ENCODE assay signal across 13 mouse cellular contexts in genomic region chr13:30748321-30748720, GRCm38 (mm10). TPM values are rescaled to one million over a fixed set of nuclear protein-coding genes. Genes with fewer than 3 reads are reported as not detected.
DNase-seq lines count a peak whose midpoint lies in the region; ATAC-seq and TF ChIP-seq lines count a peak whose summit lies in the region.
"Had no signal": no experiment of that assay in that cellular context is flagged by ENCODE, and none has a peak within 500 bp of the region (broad histone marks: within the 10 kb centered on the region; RNA-seq: fewer than 3 reads in every experiment).

No protein-coding gene starts in this region.

- TF ChIP-seq EP300 in CH12.LX (IDR thresholded peaks at IDR 0.05; ENCODE audit: low read length) = no peak

- DNase-seq in hindbrain, embryonic 10.5 days (ENCODE audit: low spot score) = no peak
- no peak for DNase-seq in hindbrain, postnatal 0 days (ENCODE audit: low spot score)
- no peak for DNase-seq in midbrain, embryonic 11.5 days (ENCODE audit: low spot score, missing footprints)
- no peak for DNase-seq in CH12.LX (ENCODE audit: extremely low read depth)
- peak; percentile 89 for DNase-seq in induced T-regulatory cell, adult 2 months (ENCODE audit: low read depth)
- DNase-seq in MN1 (ENCODE audit: low spot score) = no peak
- DNase-seq: cerebellum, adult 11 months had no signal

- H3K4me3 ChIP-seq in hindbrain, embryonic 10.5 days = peak overlapping the region; percentile 57; the same call in 1 of the 2 replicates
- H3K4me3 ChIP-seq in hindbrain, postnatal 0 days (ENCODE audit: low read length) = no peak overlapping the region
- no peak overlapping the region for H3K4me3 ChIP-seq in midbrain, embryonic 12.5 days
- H3K4me3 ChIP-seq in midbrain, embryonic 11.5 days (ENCODE audit: low read depth, low read length) = no peak overlapping the region
- H3K4me3 ChIP-seq in CH12.LX (replicated peaks in 1 of 3; ENCODE audit: low read depth in 2 of 3, low read length in 2 of 3, poor library complexity in 1 of 3) = peak overlapping the region; percentile 87 to 98 (median 90)

- no peak overlapping the region for H3K27ac ChIP-seq in hindbrain, embryonic 10.5 days
- H3K27ac ChIP-seq in hindbrain, postnatal 0 days = no peak overlapping the region
- no peak overlapping the region for H3K27ac ChIP-seq in midbrain, embryonic 12.5 days (replicated peaks)
- H3K27ac ChIP-seq in midbrain, embryonic 11.5 days (ENCODE audit: low read depth, low read length) = no peak overlapping the region
- H3K27ac ChIP-seq in CH12.LX (ENCODE audit: insufficient read depth, low read depth) = peak overlapping the region; percentile 57; the same call in 1 of the 2 replicates
- H3K27ac ChIP-seq: embryonic facial prominence, embryonic 12.5 days; heart, adult 2 months; liver, embryonic 12.5 days had no signal

- in situ Hi-C loops in CH12.LX (cut with MboI; ENCODE audit: low pct_ligation_motif_present, low pct_unique_long_range_greater_than_20kb, low sequenced_read_pairs) = no loop called here

- H3K9me3 ChIP-seq in hindbrain, embryonic 10.5 days = no peaks in the 10 kb centered on the region
- no peaks in the 10 kb centered on the region for H3K9me3 ChIP-seq in hindbrain, postnatal 0 days (ENCODE audit: low read length)
- H3K9me3 ChIP-seq in midbrain, embryonic 12.5 days = no peaks in the 10 kb centered on the region
- H3K9me3 ChIP-seq in midbrain, embryonic 11.5 days (ENCODE audit: control insufficient read depth, low read length) = no peaks in the 10 kb centered on the region
- no peaks in the 10 kb centered on the region for H3K9me3 ChIP-seq in CH12.LX (replicated peaks; ENCODE audit: low read length)
- H3K9me3 ChIP-seq: embryonic facial prominence, embryonic 12.5 days; liver, embryonic 12.5 days had no signal

- H3K36me3 ChIP-seq in hindbrain, embryonic 10.5 days = no peaks in the 10 kb centered on the region
- H3K36me3 ChIP-seq in hindbrain, postnatal 0 days (ENCODE audit: insufficient read depth, low read length) = no peaks in the 10 kb centered on the region
- H3K36me3 ChIP-seq in midbrain, embryonic 12.5 days = no peaks in the 10 kb centered on the region
- H3K36me3 ChIP-seq in midbrain, embryonic 11.5 days (ENCODE audit: control insufficient read depth, insufficient read depth, low read length) = no peaks in the 10 kb centered on the region
- H3K36me3 ChIP-seq in CH12.LX (replicated peaks in 1 of 2; ENCODE audit: control insufficient read depth in 1 of 2, insufficient read depth in 1 of 2, low read length in 1 of 2) = peaks cover 23 to 29% of the 10 kb centered on the region in 2 experiments
- H3K36me3 ChIP-seq: embryonic facial prominence, embryonic 12.5 days; liver, embryonic 12.5 days had no signal

- H3K4me1 ChIP-seq in hindbrain, embryonic 10.5 days (replicated peaks) = peaks cover 28% of the 10 kb centered on the region
- H3K4me1 ChIP-seq in hindbrain, postnatal 0 days (ENCODE audit: insufficient read depth, low read length) = peaks cover 18% of the 10 kb centered on the region
- H3K4me1 ChIP-seq in midbrain, embryonic 12.5 days = peaks cover 25% of the 10 kb centered on the region
- peaks cover 5% of the 10 kb centered on the region; the same call in 1 of the 2 replicates for H3K4me1 ChIP-seq in midbrain, embryonic 11.5 days (ENCODE audit: control insufficient read depth, insufficient read depth, low read length)
- H3K4me1 ChIP-seq in CH12.LX (ENCODE audit: control insufficient read depth in 1 of 2, insufficient read depth in 2 of 2) = peaks cover 9 to 41% of the 10 kb centered on the region in 2 experiments

- TF ChIP-seq RAD21 in CH12.LX (IDR thresholded peaks at IDR 0.05; ENCODE audit: low read depth, low read length) = no peak

- peaks cover 80% of the 10 kb centered on the region for H3K27me3 ChIP-seq in hindbrain, embryonic 10.5 days (ENCODE audit: insufficient read depth, poor library complexity, severe bottlenecking)
- peaks cover 51% of the 10 kb centered on the region for H3K27me3 ChIP-seq in hindbrain, postnatal 0 days (ENCODE audit: insufficient read depth, low read length)
- H3K27me3 ChIP-seq in midbrain, embryonic 12.5 days = peaks cover 65% of the 10 kb centered on the region
- peaks cover 42% of the 10 kb centered on the region for H3K27me3 ChIP-seq in midbrain, embryonic 11.5 days (ENCODE audit: control insufficient read depth, insufficient read depth, low read length)
- no peaks in the 10 kb centered on the region for H3K27me3 ChIP-seq in CH12.LX (replicated peaks)

- H3K79me2 ChIP-seq in CH12.LX (replicated peaks; ENCODE audit: control insufficient read depth, extremely low read depth, insufficient read depth, poor library complexity, severe bottlenecking) = peaks cover 43% of the 10 kb centered on the region

- dilution Hi-C loops in CH12.LX (cut with MboI; ENCODE audit: extremely low pct_ligation_motif_present, extremely low pct_unique_long_range_greater_than_20kb, low sequenced_read_pairs) = no loop called here

- TF ChIP-seq POLR2A in CH12.LX (IDR thresholded peaks at IDR 0.05; ENCODE audit: low read depth, low read length) = no peak

- 54% methylated on average over 11 of the region's 11 CpGs for WGBS in hindbrain, embryonic 10.5 days
- 57% methylated on average over 11 of the region's 11 CpGs for WGBS in hindbrain, postnatal 0 days
- 55% methylated on average over 11 of the region's 11 CpGs for WGBS in midbrain, embryonic 12.5 days
- WGBS in midbrain, embryonic 11.5 days = 58% methylated on average over 11 of the region's 11 CpGs

- H3K4me2 ChIP-seq in hindbrain, postnatal 0 days (ENCODE audit: low read depth, low read length) = no peak overlapping the region
- H3K4me2 ChIP-seq in midbrain, embryonic 12.5 days (replicated peaks) = peak overlapping the region; percentile 74; the same call in 1 of the 2 replicates
- H3K4me2 ChIP-seq in midbrain, embryonic 11.5 days = no peak overlapping the region
- H3K4me2 ChIP-seq in CH12.LX (ENCODE audit: insufficient read depth, low read depth, poor library complexity, severe bottlenecking) = peak overlapping the region; percentile 96

- no peak overlapping the region for H3K9ac ChIP-seq in hindbrain, postnatal 0 days (replicated peaks; ENCODE audit: low read length)
- no peak overlapping the region for H3K9ac ChIP-seq in midbrain, embryonic 12.5 days (replicated peaks)
- H3K9ac ChIP-seq in midbrain, embryonic 11.5 days (ENCODE audit: low read length) = no peak overlapping the region
- H3K9ac ChIP-seq in CH12.LX (ENCODE audit: insufficient read depth, low read depth) = peak overlapping the region; percentile 79
- H3K9ac ChIP-seq: embryonic facial prominence, embryonic 12.5 days; liver, embryonic 12.5 days had no signal

- no peak for TF ChIP-seq CTCF in hindbrain, postnatal 0 days (IDR thresholded peaks at IDR 0.05; ENCODE audit: low read depth)
- no peak for TF ChIP-seq CTCF in CH12.LX (conservative IDR thresholded peaks at IDR 0.05 in 1 of 2, IDR thresholded peaks at IDR 0.05 in 1 of 2; ENCODE audit: low read depth in 2 of 2, low read length in 2 of 2)

- no peak for ATAC-seq in hindbrain, postnatal 0 days
- ATAC-seq in midbrain, embryonic 12.5 days (ENCODE audit: low FRiP score, low read depth) = no peak
- ATAC-seq in midbrain, embryonic 11.5 days (ENCODE audit: low FRiP score) = no peak
- ATAC-seq: Patski had no signal

TF ChIP-seq in CH12.LX, 34 proteins besides CTCF, POLR2A, EP300 and RAD21:
- peak; percentile 9; the same call in 1 of the 2 replicates for TF ChIP-seq TCF12 (IDR thresholded peaks at IDR 0.05; ENCODE audit: low read depth, low read length)
- TF ChIP-seq ZMIZ1 (IDR thresholded peaks at IDR 0.05; ENCODE audit: low read depth, low read length) = no peak
- no peak for TF ChIP-seq TBP (conservative IDR thresholded peaks at IDR 0.05; ENCODE audit: low read depth, low read length)
- 0 out of 2 replicates have a peak, but pooled peaks have one; percentile 15 for TF ChIP-seq ELF1 (IDR thresholded peaks at IDR 0.05; ENCODE audit: low read depth, low read length)
- no peak for TF ChIP-seq JUND (conservative IDR thresholded peaks at IDR 0.05; ENCODE audit: low read depth, low read length)
- TF ChIP-seq ETS1 (conservative IDR thresholded peaks at IDR 0.05; ENCODE audit: low read depth, low read length) = no peak
- TF ChIP-seq CHD2 (IDR thresholded peaks at IDR 0.05; ENCODE audit: low read length) = no peak
- TF ChIP-seq KAT2A (IDR thresholded peaks at IDR 0.05; ENCODE audit: insufficient replicate concordance, low read length) = no peak
- no peak for TF ChIP-seq RCOR1 (conservative IDR thresholded peaks at IDR 0.05; ENCODE audit: low read depth, low read length)
TF ChIP-seq in CH12.LX: peak in this region for 2.

RNA-seq across cellular contexts. Expression of gene Irf4, which starts 0.7 kb away (rescaled TPM):
- not detected in 2 replicates for polyA plus RNA-seq in hindbrain, embryonic 10.5 days (2016; fragmentation: Nextera tagmentation; extraction: Ambion mirVana)
- not detected in 2 replicates for total RNA-seq in hindbrain, postnatal 0 days (2014; rRNA removed)
- polyA plus RNA-seq in hindbrain, postnatal 0 days (2015; fragmentation: Nextera tagmentation; extraction: Ambion mirVana) = 0.06 and 0.08 TPM in 2 replicates
- 0.08 TPM in 1 of 2 replicates, not detected in the other for polyA plus RNA-seq in midbrain, embryonic 12.5 days (2016; fragmentation: Nextera tagmentation; extraction: Ambion mirVana)
- polyA plus RNA-seq in midbrain, embryonic 11.5 days (2014; fragmentation: Nextera tagmentation; extraction: Ambion mirVana) = 0.03 and 0.04 TPM in 2 replicates
- total RNA-seq in CH12.LX (2012; rRNA removed) (115 and 138 TPM in 2 replicates), CH12.LX (2014; rRNA removed) (122 and 142 TPM in 2 replicates)
- polyA plus RNA-seq in CH12.LX (2012; ENCODE audit: insufficient read length, low read depth) = 74.5 and 81.7 TPM in 2 replicates
- polyA plus RNA-seq: liver, embryonic 12.5 days; neural tube, embryonic 11.5 days had no signal

Comparison
In these comparisons a context has a peak if more than half of its experiments do, and no peak if none do; other contexts are left out.
1. H3K4me3 ChIP-seq: peak in hindbrain, embryonic 10.5 days (single experiment) and CH12.LX (3 of 3); none in hindbrain, postnatal 0 days (single experiment), midbrain, embryonic 12.5 days (single experiment) and midbrain, embryonic 11.5 days (single experiment).
2. H3K4me2 ChIP-seq: peak in midbrain, embryonic 12.5 days (single experiment) and CH12.LX (single experiment); none in hindbrain, postnatal 0 days (single experiment) and midbrain, embryonic 11.5 days (single experiment).
3. RNA of gene Irf4, which starts 0.7 kb away (polyA plus RNA-seq): 74.5 to 81.7 TPM in CH12.LX; 0.08 TPM in midbrain, embryonic 12.5 days, 0.06 to 0.08 TPM in hindbrain, postnatal 0 days, 0.03 to 0.04 TPM in midbrain, embryonic 11.5 days and not detected in hindbrain, embryonic 10.5 days; every median in the first group is over 10 times any median in the second.